Mouse (Mus musculus): ENCODE results near the gene Cd2ap. TPM values are rescaled to one million over a fixed set of nuclear protein-coding genes. Genes with fewer than 3 reads are reported as not detected.
A peak's percentile ranks its signal among the peaks of the same experiment; 100 is the strongest.
"Not testable (repeated sequence)": the region's sequence is repeated elsewhere in the genome, so short reads cannot be mapped to it uniquely, and the experiment has no call there.

Gene Cd2ap
- polyA plus RNA-seq (2015; fragmentation: Nextera tagmentation; extraction: Ambion mirVana), result 34.2 and 39.9 TPM in 2 replicates

DNA sequence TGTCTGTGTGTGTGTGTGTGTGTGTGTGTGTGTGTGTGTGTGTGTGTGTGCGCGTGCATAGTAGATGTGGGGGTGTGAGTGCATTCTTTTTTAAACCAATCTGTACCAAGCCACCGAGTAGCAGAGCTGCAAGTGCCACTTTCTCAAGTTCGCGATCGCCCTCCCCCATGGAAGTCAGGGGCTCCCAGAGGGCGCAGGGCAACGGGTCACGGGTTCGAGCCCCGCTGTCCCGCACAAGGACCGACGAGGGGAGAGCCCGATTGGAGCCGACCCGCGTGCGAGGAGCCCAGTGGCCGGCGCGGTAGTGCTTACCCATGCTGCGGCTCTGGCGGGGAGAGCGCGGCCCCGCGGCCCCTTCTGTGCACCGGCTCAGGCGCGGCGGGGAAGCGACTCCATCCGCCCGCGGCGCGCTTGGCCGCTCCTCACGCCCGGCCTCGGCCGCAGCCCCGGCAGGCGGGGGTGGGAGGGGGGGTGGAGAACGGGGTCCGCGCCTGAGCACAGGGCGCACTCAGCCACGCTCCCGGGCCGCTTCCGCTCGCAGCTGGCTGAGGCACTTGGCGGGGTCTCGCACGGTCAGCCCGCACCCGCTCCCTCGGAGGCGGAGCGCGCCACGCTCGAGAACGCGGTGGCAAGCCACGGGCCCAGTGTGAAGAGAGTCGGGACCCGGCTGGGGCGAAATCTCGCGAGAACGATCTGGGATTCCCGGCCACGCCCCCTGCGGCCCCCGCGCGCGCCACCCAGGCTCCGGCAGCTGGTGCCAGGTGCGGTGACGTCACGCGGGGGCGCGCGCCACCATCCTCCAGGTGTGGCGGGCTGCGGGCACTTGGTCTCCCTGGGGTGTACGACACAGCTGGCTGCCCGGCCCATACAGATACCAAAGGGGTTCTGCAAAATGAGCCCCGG, at the start of gene Cd2ap:
Gene Cd2ap (minus strand): TSS at position 665 of the 903 bp plus-strand sequence.
- H3K36me3 ChIP-seq, result no peaks in the 10 kb centered on the region
- peaks cover 23% of the 10 kb centered on the region for H3K4me1 ChIP-seq
- H3K9me3 ChIP-seq (replicated peaks), result no peaks in the 10 kb centered on the region
- peak within 1 kb of the TSS; percentile 71 for H3K4me2 ChIP-seq
- H3K27me3 ChIP-seq, result no peaks in the 10 kb centered on the region
- H3K4me3 ChIP-seq (replicated peaks), result peak within 1 kb of the TSS; percentile 95
- under 1% methylated on average over 87 of the region's 94 CpGs for WGBS
- peak within 1 kb of the TSS; percentile 97 for H3K27ac ChIP-seq
- peak; percentile 98 for ATAC-seq (replicated peaks; ENCODE audit: low FRiP score)
- peak within 1 kb of the TSS; percentile 98 for H3K9ac ChIP-seq

DNA sequence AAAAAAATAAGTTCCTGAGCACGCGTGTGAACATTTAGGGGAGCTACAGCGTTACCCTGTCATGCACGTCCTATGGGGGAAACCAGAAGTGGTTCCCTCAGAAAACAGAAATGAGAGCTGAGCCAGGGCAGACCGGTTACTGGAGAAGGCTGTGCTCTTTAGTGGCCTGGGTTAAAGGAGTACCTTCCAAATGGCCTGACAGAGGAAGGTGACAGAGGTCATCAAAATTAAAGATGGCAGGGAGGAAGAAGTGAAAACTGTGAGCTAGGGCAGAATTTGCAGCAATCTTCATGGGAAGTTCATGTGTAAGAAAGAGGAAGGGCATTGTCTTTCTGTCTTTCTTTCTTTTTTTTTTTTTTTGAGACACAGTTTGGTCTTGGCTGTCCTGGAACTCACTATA, 48.3 kb upstream of the Cd2ap start:
- Histone ChIP-seq H3K9me3 (replicated peaks) (no peaks in the 10 kb centered on the region), H3K27me3 (no peaks in the 10 kb centered on the region), H3K27ac (no peak overlapping the region), H3K9ac (no peak overlapping the region), H3K4me2 (no peak overlapping the region), H3K4me3 (replicated peaks) (no peak overlapping the region), H3K4me1 (no peaks in the 10 kb centered on the region), H3K36me3 (no peaks in the 10 kb centered on the region)
- WGBS, result 78% methylated on average over 5 of the region's 5 CpGs
- ATAC-seq (replicated peaks; ENCODE audit: low FRiP score), result no peak

DNA sequence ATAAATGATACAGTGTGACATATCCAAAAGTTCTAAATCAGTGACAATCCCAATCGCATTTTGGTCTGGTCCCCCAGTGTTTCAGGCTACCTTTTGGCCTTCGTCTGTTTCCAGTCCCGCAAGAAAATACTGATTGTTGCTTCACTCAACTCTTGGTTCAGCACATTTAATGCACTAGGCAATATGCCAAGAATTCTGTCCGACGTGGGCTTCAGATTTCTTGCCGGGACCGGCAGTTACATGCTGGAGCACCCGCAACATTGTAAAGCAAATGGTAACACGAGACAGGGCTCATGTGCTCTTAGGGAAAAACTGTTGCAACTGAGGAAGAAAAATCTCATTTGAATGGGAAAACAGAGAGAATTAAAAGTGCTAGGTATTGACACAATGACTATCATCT, 42.3 kb upstream of the Cd2ap start:
- no peaks in the 10 kb centered on the region for H3K9me3 ChIP-seq (replicated peaks)
- no peak overlapping the region for H3K9ac ChIP-seq
- H3K4me2 ChIP-seq, result no peak overlapping the region
- no peaks in the 10 kb centered on the region for H3K27me3 ChIP-seq
- WGBS, result 44% methylated on average over 9 of the region's 9 CpGs
- no peak for ATAC-seq (replicated peaks; ENCODE audit: low FRiP score)
- no peak overlapping the region for H3K4me3 ChIP-seq (replicated peaks)
- H3K4me1 ChIP-seq, result 0 out of 2 replicates have a peak, but pooled peaks cover 8% of the 10 kb centered on the region
- H3K27ac ChIP-seq, result no peak overlapping the region
- no peaks in the 10 kb centered on the region for H3K36me3 ChIP-seq

DNA sequence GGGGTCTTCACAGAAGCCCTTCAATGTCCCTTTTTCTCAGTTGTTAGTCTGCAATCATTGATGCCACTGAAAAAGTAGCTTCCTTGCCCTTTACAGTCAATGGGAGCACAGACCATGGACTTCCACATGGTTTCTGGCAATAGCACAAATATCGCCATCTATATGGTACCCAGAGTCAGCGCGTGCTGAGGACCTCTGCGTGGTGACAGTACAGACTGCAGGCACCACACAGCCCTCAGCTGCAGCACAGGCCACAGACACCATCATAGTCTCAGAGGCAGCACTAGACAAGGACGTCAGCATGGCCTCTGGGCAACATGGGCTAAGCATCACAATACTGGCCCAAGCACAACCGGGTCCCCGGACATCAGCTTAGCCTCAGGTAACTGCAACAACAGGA, 38.3 kb upstream of the Cd2ap start:
- Histone ChIP-seq H3K4me1 (peaks cover 30% of the 10 kb centered on the region), H3K27ac (no peak overlapping the region), H3K4me2 (no peak overlapping the region), H3K9me3 (replicated peaks) (no peaks in the 10 kb centered on the region), H3K4me3 (replicated peaks) (no peak overlapping the region), H3K36me3 (no peaks in the 10 kb centered on the region), H3K27me3 (no peaks in the 10 kb centered on the region), H3K9ac (no peak overlapping the region)
- 87% methylated on average over 7 of the region's 7 CpGs for WGBS
- no peak for ATAC-seq (replicated peaks; ENCODE audit: low FRiP score)

DNA sequence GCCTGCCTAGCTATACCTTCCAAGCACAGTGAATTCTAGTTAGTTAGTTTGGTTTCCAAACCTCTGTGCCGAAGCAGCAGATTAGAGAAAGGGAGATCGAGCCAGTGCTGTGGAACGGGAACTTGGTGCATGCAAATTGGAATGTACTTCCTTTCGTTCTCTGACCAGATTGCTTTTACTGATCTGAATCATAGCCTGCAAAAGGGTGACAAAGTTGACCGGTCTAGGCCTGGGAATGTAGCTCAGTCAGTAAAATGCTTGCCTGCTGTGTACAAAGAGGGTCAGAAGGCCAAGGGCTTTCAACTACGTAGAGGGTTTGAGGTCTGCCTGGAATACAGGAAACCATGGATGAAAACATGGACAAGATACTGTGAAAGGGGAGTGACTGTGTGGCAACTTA, 35.7 kb upstream of the Cd2ap start:
- Histone ChIP-seq H3K4me1 (peaks cover 34% of the 10 kb centered on the region), H3K27me3 (no peaks in the 10 kb centered on the region), H3K4me2 (no peak overlapping the region), H3K4me3 (replicated peaks) (no peak overlapping the region), H3K36me3 (no peaks in the 10 kb centered on the region), H3K9ac (no peak overlapping the region), H3K9me3 (replicated peaks) (no peaks in the 10 kb centered on the region), H3K27ac (peak overlapping the region; percentile 24)
- 55% methylated on average over 6 of the region's 6 CpGs for WGBS
- ATAC-seq (replicated peaks; ENCODE audit: low FRiP score), result no peak

DNA sequence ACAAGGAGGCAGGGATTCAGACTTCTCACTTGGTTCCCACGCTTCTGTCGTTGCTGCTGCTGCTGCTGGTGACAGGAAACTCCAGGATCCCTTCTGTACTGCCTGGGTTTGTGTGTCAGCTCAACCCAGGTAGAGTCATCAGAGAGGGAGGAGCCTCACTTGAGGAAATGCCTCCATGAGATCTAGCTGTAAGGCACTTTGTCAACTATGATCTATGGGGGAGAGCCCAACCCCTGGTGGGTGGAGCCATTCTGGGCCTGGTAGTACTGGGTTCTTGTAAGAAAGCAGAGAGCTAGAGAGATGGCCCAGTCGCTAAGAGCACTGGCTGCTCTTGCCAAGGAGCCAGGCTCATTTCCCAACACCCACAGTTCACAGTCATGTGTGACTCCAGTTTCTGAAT, 34.0 kb upstream of the Cd2ap start:
- no peak for ATAC-seq (replicated peaks; ENCODE audit: low FRiP score)
- Histone ChIP-seq H3K36me3 (no peaks in the 10 kb centered on the region), H3K4me2 (no peak overlapping the region), H3K27me3 (no peaks in the 10 kb centered on the region), H3K9me3 (replicated peaks) (no peaks in the 10 kb centered on the region), H3K4me3 (replicated peaks) (no peak overlapping the region), H3K27ac (peak overlapping the region; percentile 95), H3K4me1 (peaks cover 34% of the 10 kb centered on the region), H3K9ac (no peak overlapping the region)
- 76% methylated on average over 3 of the region's 3 CpGs for WGBS

DNA sequence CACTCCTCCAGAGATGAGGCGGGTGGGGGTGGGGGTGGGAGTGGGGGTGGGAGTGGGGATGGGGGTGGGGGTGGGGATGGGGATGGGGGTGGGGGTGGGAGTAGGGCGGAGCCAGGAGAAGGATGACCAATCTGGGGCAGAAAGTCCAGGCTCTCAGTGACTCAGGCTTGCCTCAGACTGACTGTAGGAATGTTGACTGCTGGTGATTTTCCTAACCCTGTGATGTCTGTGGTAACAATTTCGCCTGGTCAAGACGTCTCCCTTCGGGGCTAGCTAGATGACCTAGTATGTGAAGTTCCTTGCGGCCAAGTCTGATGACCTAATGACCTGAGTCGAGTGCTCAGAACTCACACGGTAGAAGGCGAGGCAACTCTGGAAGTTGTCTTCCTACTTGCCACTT, 32.9 kb upstream of the Cd2ap start:
- Histone ChIP-seq H3K27me3 (no peaks in the 10 kb centered on the region), H3K36me3 (no peaks in the 10 kb centered on the region), H3K4me2 (peak overlapping the region; percentile 34; the same call in 1 of the 2 replicates), H3K27ac (peak overlapping the region; percentile 95), H3K9me3 (replicated peaks) (no peaks in the 10 kb centered on the region), H3K9ac (no peak overlapping the region), H3K4me1 (peaks cover 34% of the 10 kb centered on the region), H3K4me3 (replicated peaks) (no peak overlapping the region)
- peak; percentile 84 for ATAC-seq (replicated peaks; ENCODE audit: low FRiP score)
- WGBS, result 27% methylated on average over 9 of the region's 9 CpGs

DNA sequence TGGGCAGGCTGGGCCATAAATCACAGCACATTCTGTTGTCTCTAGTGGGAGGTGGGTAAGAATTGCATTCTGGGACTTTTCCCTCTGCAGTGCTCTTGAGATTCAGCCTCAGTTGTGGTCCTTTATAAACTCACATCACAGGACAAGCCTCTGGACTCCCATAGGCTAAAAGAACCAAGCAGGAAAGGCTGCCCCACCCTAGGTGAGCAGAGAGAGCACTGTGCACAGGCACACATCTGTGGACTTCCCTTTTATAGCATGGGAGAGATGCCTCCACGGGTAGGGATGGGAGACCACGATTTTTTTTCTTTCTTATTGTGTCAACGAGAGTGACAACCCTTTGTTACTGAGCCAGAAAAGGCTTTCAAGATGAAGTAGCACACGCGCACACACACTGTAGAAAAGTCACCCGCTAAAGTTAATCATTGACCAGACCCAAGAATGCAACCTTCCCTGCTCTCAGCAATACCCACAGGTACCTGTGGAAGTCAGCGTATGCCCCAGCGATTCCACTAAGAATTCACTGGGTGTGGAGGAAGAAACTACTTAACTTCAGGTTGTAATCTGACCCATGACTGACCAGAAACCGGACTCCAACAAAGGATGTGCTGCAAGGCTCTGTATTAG, 32.4 kb upstream of the Cd2ap start:
- Histone ChIP-seq H3K9ac (no peak overlapping the region), H3K4me3 (replicated peaks) (no peak overlapping the region), H3K27ac (peak overlapping the region; percentile 95), H3K9me3 (replicated peaks) (no peaks in the 10 kb centered on the region), H3K4me1 (peaks cover 34% of the 10 kb centered on the region), H3K4me2 (peak overlapping the region; percentile 40), H3K27me3 (no peaks in the 10 kb centered on the region), H3K36me3 (no peaks in the 10 kb centered on the region)
- WGBS, result 36% methylated on average over 9 of the region's 9 CpGs
- ATAC-seq (replicated peaks; ENCODE audit: low FRiP score), result peak; percentile 95

DNA sequence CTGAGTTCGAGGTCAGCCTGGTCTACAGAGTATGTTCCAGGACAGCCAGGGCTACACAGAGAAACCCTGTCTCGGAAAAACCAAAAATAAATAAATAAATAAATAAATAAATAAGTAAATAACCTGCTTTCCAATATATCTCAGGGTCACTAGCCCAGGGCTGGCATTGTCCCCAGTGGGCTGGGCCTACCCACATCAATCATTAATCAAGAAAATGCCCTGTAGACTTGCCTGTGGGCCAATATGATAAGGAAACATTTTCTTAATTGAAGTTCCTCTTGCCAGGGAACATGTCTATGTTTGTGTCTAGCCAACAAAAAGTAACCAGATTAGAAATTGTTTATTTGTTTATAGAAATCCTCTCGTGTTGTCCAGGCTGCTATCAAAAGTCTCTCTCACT, 31.7 kb upstream of the Cd2ap start:
- WGBS, result 85% methylated on average over 3 of the region's 3 CpGs
- peak overlapping the region; percentile 95 for H3K27ac ChIP-seq
- H3K9me3 ChIP-seq (replicated peaks), result no peaks in the 10 kb centered on the region
- H3K27me3 ChIP-seq, result no peaks in the 10 kb centered on the region
- H3K4me2 ChIP-seq, result no peak overlapping the region
- ATAC-seq (replicated peaks; ENCODE audit: low FRiP score), result no peak
- no peaks in the 10 kb centered on the region for H3K36me3 ChIP-seq
- no peak overlapping the region for H3K4me3 ChIP-seq (replicated peaks)
- H3K9ac ChIP-seq, result no peak overlapping the region
- peaks cover 34% of the 10 kb centered on the region for H3K4me1 ChIP-seq

DNA sequence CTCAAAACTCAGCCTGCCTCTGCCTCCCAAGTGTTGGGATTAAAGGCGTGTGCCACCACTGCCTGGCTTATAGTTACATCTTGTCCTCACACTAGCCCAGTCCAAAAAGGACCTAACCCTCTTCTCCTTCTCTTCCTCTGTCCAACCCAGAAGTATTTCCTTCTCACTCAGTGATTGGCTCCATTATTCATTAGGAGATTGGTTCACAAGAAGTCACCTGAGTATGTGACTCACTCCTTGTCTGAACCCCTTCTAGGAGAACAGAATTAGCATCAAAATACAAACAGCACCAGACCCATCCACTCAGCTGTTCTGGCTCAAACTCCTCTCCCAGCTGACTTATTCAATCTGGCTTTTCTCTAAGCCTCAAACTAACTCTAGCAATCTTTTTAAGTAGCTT, 30.0 kb upstream of the Cd2ap start:
- WGBS, result 90% methylated on average over 1 of the region's 1 CpGs
- H3K36me3 ChIP-seq; H3K9ac ChIP-seq; H3K27me3 ChIP-seq; H3K27ac ChIP-seq; ATAC-seq (replicated peaks; ENCODE audit: low FRiP score); H3K4me3 ChIP-seq (replicated peaks); H3K9me3 ChIP-seq (replicated peaks); H3K4me2 ChIP-seq: not testable (repeated sequence)
- peaks cover 24% of the 10 kb centered on the region for H3K4me1 ChIP-seq

DNA sequence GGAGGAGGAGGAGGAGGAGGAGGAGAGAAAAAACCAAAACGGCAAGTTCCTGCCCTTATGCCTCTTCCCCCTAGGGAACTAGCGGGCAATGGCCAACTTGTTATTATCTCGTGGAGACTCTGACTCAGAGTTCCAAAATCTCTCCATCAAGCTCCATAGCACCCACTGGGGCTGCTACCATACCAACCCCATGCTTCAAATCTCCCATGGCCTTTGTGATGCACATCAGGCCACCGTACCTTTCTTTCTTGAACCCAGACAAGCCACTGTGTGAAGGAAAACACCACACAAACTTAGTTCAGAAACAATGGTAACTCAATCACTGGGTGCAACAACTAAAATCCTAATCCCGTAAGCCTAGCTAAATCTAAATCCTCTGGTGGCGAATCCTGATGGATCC, 29.5 kb upstream of the Cd2ap start:
- Histone ChIP-seq H3K9me3 (replicated peaks) (no peaks in the 10 kb centered on the region), H3K4me2 (no peak overlapping the region), H3K27me3 (no peaks in the 10 kb centered on the region), H3K27ac (no peak overlapping the region), H3K4me1 (peaks cover 21% of the 10 kb centered on the region), H3K9ac (no peak overlapping the region), H3K4me3 (replicated peaks) (no peak overlapping the region), H3K36me3 (no peaks in the 10 kb centered on the region)
- 82% methylated on average over 6 of the region's 6 CpGs for WGBS
- ATAC-seq (replicated peaks; ENCODE audit: low FRiP score), result no peak

DNA sequence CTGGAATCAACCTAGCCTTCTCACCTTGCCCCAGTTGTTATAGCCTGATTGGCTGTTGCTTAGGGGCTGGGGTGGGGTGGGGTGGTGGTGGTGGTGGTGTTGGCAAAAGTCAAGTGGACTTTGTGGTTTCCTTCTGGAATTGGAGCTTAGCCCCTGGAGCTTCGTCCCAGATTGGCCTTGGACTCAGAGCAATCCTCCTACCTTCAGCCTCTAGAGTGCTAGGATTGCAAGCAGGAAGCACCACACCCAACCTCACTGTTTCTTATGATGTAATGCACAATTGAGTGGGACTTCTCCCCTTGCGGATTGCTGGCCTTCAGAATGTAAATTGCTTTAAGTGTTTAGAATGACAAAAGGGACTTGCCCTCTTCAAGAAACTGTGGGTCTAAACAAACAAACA, 24.3 kb upstream of the Cd2ap start:
- H3K27ac ChIP-seq, result no peak overlapping the region
- H3K27me3 ChIP-seq, result no peaks in the 10 kb centered on the region
- peaks cover 8% of the 10 kb centered on the region; the same call in 1 of the 2 replicates for H3K9me3 ChIP-seq (replicated peaks)
- no peak for ATAC-seq (replicated peaks; ENCODE audit: low FRiP score)
- H3K4me2 ChIP-seq, result no peak overlapping the region
- H3K9ac ChIP-seq, result no peak overlapping the region
- H3K4me3 ChIP-seq (replicated peaks), result no peak overlapping the region
- WGBS, result 69% methylated on average over 2 of the region's 2 CpGs
- no peaks in the 10 kb centered on the region for H3K4me1 ChIP-seq
- no peaks in the 10 kb centered on the region for H3K36me3 ChIP-seq

Data from kidney, embryonic 15.5 days (tissue).